Mouse (Mus musculus): Measurements from ENCODE around the gene Glb1.
"Not testable (repeated sequence)": the region's sequence is repeated elsewhere in the genome, so short reads cannot be mapped to it uniquely, and the experiment has no call there.

Glb1 gene

GRCm38 (mm10) chr9:114400949-114401684 is at the start of gene Glb1, which contains the start of gene Tmppe:
Gene Glb1, plus strand, starts transcription at chr9:114401076.
Gene Tmppe, plus strand, starts transcription at chr9:114401105.
- DNase-seq (ENCODE audit: inconsistent ontology term): peak; percentile 91

DNA sequence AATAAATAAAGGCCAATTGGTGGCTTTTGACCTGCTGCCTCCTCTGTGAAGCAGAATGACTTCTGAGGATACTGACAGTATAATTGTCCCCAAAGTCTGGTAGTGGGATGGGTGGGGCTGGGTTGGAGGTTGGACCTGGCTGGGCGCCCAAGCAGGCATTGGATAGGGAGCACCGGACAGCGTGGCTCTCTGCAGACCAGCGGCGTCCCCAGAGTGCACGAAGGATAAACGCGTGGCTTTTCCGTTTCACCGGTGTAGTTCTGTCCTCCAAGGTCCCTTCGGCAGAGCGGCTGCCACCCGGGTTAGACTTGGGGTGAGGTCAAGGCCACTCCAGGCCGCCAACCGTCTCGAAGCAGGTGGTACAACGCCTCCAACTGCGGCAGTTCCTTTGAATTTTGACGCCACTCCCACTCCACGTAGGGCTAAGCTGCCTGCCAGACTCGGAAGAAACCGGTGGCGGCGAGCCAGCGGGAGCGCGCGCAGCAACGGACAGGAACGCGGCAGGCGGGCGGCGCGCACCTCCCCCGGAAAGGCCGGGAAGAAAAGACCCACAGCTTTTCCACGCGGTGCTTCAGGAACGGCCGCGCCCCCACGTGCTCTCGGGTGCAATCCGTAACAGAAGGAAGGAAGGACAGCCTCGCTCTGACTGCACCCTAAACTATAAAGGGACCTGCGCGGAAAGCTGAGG is 32.9 kb upstream of the Glb1 start:
- peak; percentile 93 for DNase-seq (ENCODE audit: inconsistent ontology term)

DNA sequence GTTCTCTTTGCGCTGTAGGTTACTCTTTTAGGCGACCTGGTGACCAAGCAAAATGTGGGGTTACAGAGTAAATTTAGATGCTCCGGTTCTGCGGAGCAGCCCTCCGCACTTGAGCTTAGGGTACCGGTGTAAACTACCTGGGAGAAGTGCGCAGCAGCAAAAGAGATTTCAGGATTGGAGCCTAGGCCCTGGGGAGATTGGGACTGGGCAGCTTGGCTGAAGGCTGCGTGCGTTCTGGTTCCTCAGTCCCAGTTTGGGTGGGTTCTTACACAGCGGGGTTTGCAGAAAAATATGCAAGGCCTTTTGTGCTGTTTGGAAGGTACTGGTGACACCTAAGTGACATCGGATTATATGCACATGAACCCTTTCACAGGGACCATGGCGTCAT is 32.4 kb upstream of the Glb1 start:
- no peak for DNase-seq (ENCODE audit: inconsistent ontology term)

DNA sequence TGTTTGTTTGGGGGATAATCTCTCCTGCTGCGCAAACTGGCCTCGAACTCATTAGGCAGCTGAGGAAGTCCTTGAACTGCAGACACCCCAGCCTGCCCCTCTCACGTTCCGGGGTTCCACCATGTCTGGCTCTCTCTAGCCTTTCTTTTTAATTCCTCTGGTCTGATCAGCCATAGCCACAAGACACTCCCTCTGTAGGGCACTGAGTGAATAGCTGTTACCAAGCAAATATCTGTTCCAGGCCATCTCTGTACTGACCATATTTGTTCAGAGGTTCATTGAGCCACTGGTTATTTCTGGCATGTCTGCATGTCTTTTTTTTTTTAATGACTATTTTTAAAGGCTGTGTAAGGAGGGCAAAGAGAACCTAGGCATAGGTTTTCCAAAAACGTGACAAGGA is 31.5 kb upstream of the Glb1 start:
- not testable (repeated sequence) for DNase-seq (ENCODE audit: inconsistent ontology term)

GRCm38 (mm10) chr9:114371717-114372116 is 29.2 kb upstream of the Glb1 start:
- not testable (repeated sequence) for DNase-seq (ENCODE audit: inconsistent ontology term)

DNA sequence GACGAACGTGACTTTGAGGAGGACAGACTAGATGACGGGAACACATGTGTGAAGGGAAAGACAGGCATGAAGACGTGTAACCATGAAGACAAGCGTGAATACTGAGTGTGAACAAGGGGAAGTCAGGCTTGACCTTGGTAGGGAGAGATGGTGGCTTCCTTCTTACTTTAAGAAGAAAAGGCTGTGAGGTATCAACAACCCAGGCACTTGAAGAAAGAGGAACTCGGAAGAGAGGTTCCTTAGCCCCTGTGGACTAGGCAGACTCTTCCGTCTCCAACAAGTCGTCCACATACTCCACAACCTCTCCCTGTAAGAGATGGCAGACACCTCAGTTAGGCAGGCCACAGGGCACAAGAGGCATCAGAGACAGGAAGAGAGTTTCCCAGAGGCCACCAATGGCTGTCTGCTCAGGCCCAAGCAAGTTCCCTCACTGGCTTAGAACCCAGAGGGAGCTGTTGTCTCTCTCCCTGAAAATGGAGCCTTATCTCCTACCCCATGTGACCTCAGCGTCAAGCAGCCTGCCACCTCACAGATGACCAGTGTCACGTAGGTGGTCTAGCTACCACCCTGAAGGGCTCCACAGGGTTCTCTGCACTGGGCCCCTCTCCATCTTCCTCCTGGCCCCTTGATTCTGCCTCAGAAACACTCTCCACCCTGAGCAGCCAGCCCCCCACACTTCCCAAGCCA is 25.5 kb upstream of the Glb1 start:
- DNase-seq (ENCODE audit: inconsistent ontology term): no peak

GRCm38 (mm10) chr9:114377168-114377567 is 23.7 kb upstream of the Glb1 start:
- no peak for DNase-seq (ENCODE audit: inconsistent ontology term)

DNA sequence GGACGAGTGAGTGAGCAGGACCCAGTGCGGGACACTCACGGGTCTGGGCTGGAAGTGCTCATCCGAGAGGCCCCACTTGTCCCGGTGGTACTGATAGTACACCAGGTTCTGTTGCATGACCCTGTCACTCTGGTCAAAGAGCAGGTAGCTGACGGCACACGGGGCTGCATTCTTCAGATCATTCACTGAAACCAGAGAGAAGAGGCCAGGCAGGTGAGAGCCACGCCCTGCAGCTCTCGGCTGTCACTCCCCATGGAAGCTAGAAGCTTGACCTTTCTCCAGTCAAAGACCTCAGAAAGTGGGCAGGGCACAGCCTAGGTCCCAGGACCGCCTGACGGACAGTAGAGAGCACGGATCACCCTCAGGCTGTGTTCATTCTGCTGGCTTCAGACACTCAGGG is 21.0 kb upstream of the Glb1 start:
- no peak for DNase-seq (ENCODE audit: inconsistent ontology term)

GRCm38 (mm10) chr9:114380881-114381733 is 19.8 kb upstream of the Glb1 start:
- peak; percentile 47 for DNase-seq (ENCODE audit: inconsistent ontology term)

DNA sequence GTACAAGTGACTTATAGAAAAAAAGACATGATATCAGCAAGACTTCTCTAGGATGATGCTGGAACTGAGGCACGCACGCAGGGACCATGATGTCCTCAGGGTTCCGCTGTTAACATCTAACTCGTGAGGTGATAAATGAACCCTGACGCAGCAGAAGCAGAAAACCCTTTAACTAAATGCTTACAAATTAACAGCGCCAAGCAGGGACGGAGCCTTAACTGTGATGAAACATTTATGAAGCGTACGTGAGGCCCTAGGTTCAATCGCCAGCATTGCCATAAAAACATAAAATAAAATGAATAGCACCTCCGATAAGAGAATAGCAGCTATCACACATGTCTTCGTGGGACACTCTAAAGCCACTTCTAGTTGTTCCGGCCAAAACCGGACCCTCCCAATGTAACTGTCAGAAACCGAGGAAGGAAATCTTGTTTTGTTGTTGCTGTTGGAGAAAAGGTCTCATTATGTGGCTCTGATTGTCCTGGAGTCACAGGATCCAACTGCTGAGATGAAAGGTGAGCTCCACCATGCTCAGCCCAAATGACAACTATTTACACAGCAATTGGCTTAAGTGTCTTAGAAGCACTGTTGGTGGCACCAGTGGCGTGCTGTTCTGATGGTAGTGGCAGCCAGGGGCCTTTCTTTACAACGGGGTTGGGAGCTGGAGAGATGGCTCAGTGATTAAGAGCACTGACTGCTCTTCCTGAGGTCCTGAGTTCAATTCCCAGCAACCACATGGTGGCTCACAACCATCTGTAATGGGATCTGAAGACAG is 17.8 kb upstream of the Glb1 start:
- DNase-seq (ENCODE audit: inconsistent ontology term): no peak

GRCm38 (mm10) chr9:114384691-114385090 is 16.2 kb upstream of the Glb1 start:
- no peak for DNase-seq (ENCODE audit: inconsistent ontology term)

- no peak for DNase-seq (ENCODE audit: inconsistent ontology term)
Observed at GRCm38 (mm10) chr9:114385160-114385559, 15.7 kb upstream of the Glb1 start.

DNA sequence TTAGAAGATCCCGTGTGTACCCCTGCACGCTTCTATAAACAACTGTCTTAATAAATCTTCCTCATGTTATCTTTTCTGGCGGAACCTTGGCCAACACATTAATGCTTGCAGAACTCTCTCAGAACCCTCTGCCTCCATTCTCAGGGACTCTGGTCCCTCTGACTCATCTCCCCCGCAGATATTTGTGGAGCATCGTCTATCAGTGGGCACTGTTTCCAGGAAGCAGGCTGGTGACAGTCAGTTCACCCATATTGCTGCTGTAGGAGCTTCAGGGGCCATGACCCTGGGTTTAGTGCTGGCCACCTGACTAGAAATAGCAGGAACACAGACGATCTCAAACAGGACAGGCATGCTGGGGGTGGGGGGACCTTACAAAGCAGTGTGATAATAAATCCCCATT is 13.8 kb upstream of the Glb1 start:
- DNase-seq (ENCODE audit: inconsistent ontology term): no peak

- DNase-seq (ENCODE audit: inconsistent ontology term): no peak
Observed at GRCm38 (mm10) chr9:114388288-114388687, 12.6 kb upstream of the Glb1 start.

DNA sequence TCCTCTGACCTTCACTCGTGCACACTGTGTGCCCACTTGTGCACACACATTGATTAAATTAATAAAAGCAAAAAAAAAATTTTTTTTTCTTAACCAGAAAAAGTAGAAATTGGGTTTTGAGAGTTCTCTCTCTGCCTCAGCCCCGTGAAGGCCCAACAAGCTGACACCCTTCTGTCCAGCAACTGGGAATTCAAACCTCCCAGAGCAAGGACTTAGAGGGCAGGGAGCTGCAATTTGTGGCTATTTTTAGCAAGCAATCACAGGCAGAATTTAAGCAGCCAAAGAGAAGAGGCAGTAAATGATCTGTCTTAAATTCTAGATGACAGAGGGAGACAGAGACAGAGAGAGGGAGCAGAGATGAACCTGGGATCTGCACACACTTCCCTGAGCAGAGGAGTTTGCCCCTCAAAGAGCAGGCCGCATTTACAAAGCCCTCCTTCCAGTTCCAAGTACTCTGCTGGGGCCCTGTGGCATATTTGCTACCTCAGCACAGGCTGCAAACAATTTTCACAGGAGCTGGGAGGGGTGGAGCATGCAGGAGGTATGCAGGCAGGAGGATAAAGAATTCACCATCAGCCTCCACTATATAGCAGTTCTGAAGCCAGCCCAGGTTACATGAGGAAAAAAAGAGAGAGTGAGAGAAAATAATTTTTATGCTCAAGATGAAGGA is 12.0 kb upstream of the Glb1 start:
- DNase-seq (ENCODE audit: inconsistent ontology term): no peak

DNA sequence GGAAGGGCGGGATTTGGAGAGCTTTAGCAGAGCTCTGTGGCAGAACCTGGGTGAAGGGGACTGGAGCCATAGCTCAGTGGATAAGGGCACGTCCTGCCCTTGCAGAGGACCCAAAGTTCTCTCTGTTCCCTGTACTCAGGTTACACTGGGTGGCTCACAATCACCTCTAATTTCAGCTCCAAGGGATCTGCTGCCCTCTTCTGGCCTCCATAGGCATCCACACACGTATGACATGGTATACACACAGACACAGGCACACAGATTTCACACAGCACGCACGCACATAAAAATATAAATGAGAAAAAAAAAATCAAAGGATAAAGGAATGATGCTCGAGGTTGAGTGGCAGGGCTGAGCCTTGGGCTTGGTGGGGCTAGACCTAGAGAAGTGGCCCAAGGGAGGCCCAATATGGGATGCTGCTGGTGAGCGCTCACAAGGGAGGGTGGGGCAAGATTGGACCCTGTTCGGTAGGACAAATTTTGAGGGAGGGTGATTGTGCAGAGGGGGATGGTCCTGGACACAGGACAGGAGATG is 11.4 kb upstream of the Glb1 start:
- DNase-seq (ENCODE audit: inconsistent ontology term): no peak

DNA sequence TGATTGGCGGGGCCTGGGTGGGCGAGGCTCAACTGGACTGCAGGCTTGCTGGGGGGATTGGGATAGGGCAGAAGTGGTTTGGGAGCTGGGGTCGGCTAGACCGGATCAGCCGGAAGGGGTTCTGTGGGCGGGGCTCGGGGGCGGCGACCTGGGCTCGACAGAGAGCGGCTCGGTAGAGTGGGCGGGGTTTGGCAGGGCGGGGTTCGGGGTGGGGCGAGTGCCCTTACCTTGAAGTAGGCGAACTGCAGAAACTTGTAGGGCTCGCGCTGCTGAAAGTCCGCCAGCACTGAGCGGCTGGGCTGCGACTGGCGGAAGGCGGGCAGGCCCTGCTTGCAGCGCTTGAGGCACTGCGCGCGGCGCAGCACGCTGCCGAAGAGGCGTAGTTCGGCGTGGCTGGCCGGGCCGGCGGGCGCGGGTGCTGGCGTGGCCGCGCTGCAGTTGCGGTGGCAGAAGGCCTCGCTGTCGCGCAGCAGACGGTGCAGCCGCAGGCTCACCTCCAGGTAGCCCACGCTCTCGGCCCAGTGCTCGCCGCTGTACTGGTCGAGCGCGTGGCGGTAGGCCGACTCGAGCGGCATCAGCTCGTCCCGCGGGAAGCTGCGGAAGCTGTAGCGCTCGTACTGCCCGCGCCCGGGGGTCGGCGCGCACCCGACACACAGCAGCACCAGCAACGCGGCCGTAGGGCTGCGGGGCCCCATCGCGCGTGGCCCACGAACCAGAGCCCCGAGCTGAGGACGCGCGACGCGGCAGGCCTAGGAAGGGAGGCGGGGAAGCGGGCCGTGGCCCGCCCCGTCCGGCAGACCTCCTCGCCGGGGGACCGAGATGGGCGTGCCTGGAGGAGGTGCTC is 10.7 kb upstream of the Glb1 start, which contains the start of gene Crtap:
TSS of gene Crtap (minus strand) at position 771 of the 844 bp plus-strand sequence.
- peak; percentile 82 for DNase-seq (ENCODE audit: inconsistent ontology term)

DNA sequence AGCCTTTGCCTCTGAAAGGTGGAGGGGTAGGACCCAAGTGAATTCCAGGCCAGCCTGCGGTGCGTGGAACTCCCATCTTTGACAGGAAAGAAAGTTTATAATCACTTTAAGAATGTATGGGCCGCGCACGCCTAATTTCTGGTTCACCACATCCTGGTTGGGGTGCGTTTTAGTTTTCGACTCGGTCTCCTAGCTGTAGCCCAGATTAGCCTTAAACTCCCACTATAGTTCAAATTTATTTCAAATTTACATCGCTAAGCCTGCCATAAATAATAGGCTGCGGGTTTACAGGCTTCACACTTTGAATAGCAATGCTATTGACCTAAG is 10.2 kb upstream of the Glb1 start:
- DNase-seq (ENCODE audit: inconsistent ontology term): no peak

GRCm38 (mm10) chr9:114394136-114394535 is 6.7 kb upstream of the Glb1 start:
- not testable (repeated sequence) for DNase-seq (ENCODE audit: inconsistent ontology term)
